8 mouse cellular contexts compared by ENCODE assay signal in genomic region chr10:122096980-122097844, GRCm38 (mm10). TPM values are rescaled to one million over a fixed set of nuclear protein-coding genes. Genes with fewer than 3 reads are reported as not detected.
A peak's percentile ranks its signal among the peaks of the same experiment; 100 is the strongest.
DNase-seq lines count a peak whose midpoint lies in the region; ATAC-seq and TF ChIP-seq lines count a peak whose summit lies in the region.

Gene Rxylt1, minus strand, starts transcription at chr10:122097371.

- H3K4me1 ChIP-seq in cortical plate, adult 2 months (ENCODE audit: control insufficient read depth, insufficient read depth, low read length), result peaks cover 4% of the 10 kb centered on the region; the same call in 1 of the 2 replicates
- H3K4me1 ChIP-seq in megakaryocyte, embryonic 14.5 days, result peaks cover 25% of the 10 kb centered on the region

- H3K4me3 ChIP-seq in cortical plate, adult 2 months (ENCODE audit: insufficient read depth, low read length), result peak within 1 kb of the TSS; percentile 49
- H3K4me3 ChIP-seq in megakaryocyte, embryonic 14.5 days (replicated peaks), result peak within 1 kb of the TSS; percentile 99

- TF ChIP-seq POLR2A in cortical plate, adult 2 months (IDR thresholded peaks at IDR 0.05; ENCODE audit: extremely low read depth, insufficient read depth, low read length), result peak; percentile 69; the same call in 1 of the 2 replicates

- H3K27ac ChIP-seq in cortical plate, adult 2 months (ENCODE audit: insufficient read depth, low read length), result peak within 1 kb of the TSS; percentile 30

- no peak for TF ChIP-seq CTCF in cortical plate, adult 2 months (IDR thresholded peaks at IDR 0.05; ENCODE audit: extremely low read depth, insufficient read depth, low read length)

- H3K9me3 ChIP-seq in megakaryocyte, embryonic 14.5 days, result no peaks in the 10 kb centered on the region

- DNase-seq in gastrocnemius, adult 8-10 months (ENCODE audit: low spot score in 2 of 2), result peak; percentile 94 to 96
- DNase-seq in hindlimb bud, embryonic 11.5 days (ENCODE audit: extremely low spot score, low read depth, low spot score), result peak; percentile 91
- DNase-seq in left cerebral cortex, adult 8-10 months (ENCODE audit: low spot score in 2 of 2), result peak; percentile 69 to 96
- DNase-seq in right cerebral cortex, postnatal 10 days (ENCODE audit: low spot score in 2 of 2), result peak; percentile 96 to 98
- peak; percentile 87 for DNase-seq in urinary bladder, postnatal 25 days (ENCODE audit: low spot score)

- peaks cover 26% of the 10 kb centered on the region for H3K36me3 ChIP-seq in megakaryocyte, embryonic 14.5 days (replicated peaks; ENCODE audit: low read length)

- ATAC-seq in activated CD4-positive, CD25-positive, alpha-beta regulatory T cell, adult 4 months, result peak; percentile 93

- no peaks in the 10 kb centered on the region for H3K27me3 ChIP-seq in megakaryocyte, embryonic 14.5 days (replicated peaks)

RNA-seq across cellular contexts. Expression of gene Rxylt1, which starts in this region (rescaled TPM):
- 10 to 100 TPM; 14.1 to 16.3 TPM for polyA plus RNA-seq in activated CD4-positive, CD25-positive, alpha-beta regulatory T cell, adult 4 months (2017; shearing (Covaris generic))
- polyA plus RNA-seq in cortical plate, adult 2 months (2012; rRNA removed), result 18.7 and 19.0 TPM in 2 replicates
- total RNA-seq in gastrocnemius, adult 8-10 months (2022), result 10 to 100 TPM; 42.6 to 48.0 (median 47.3) TPM
- total RNA-seq in left cerebral cortex, adult 8-10 months (2022), result 10 to 100 TPM; 33.6 to 39.3 (median 34.5) TPM
- polyA plus RNA-seq in megakaryocyte, embryonic 14.5 days (2012; ENCODE audit: insufficient read depth, low replicate concordance), result 7.5 and 32.8 TPM in 2 replicates

Comparison
In these comparisons a context has a peak if more than half of its experiments do, and no peak if none do; other contexts are left out.
1. Peak in every context shown above with its lines: DNase-seq, ATAC-seq, H3K4me3 ChIP-seq and H3K27ac ChIP-seq.